Mouse (Mus musculus) midbrain, embryonic 11.5 days (tissue): ENCODE measurements around the gene Ak9. TPM values are rescaled to one million over a fixed set of nuclear protein-coding genes. Genes with fewer than 3 reads are reported as not detected.
A peak's percentile ranks its signal among the peaks of the same experiment; 100 is the strongest.

Experiments used
- ATAC-seq: fragments of 200-750 bp; cut with Nextera tagmentation; 2 replicates; pipeline ENCODE4 v1.8.0; 2017; ENCODE audit warnings: moderate TSS enrichment, moderate library complexity; ENCODE audit not compliant: low FRiP score
- DNase-seq: peaks from one replicate; pipeline ENCODE4 v3.0.0; 2015; ENCODE audit warnings: low spot score; ENCODE audit errors: missing footprints
- H3K27ac ChIP-seq: fragments of 300-500 bp; sonication (generic); 2 replicates; pipeline ENCODE4 v1.5.1; 2014; ENCODE audit warnings: low read depth, low read length
- H3K27me3 ChIP-seq: fragments of 300-500 bp; sonication (generic); 2 replicates; pipeline ENCODE4 v1.6.1; 2014; ENCODE audit warnings: mild to moderate bottlenecking, low read length, moderate library complexity, mixed read lengths; ENCODE audit not compliant: control insufficient read depth, insufficient read depth
- H3K36me3 ChIP-seq: fragments of 300-500 bp; sonication (generic); 2 replicates; pipeline ENCODE4 v1.6.1; 2014; ENCODE audit warnings: mild to moderate bottlenecking, low read length, moderate library complexity, mixed read lengths; ENCODE audit not compliant: control insufficient read depth, insufficient read depth
- H3K4me1 ChIP-seq: fragments of 300-500 bp; sonication (generic); 2 replicates; pipeline ENCODE4 v1.6.1; 2014; ENCODE audit warnings: low read length; ENCODE audit not compliant: control insufficient read depth, insufficient read depth
- H3K4me2 ChIP-seq: fragments of 300-500 bp; sonication (generic); 2 replicates; pipeline ENCODE4 v1.6.1; 2014; ENCODE audit warnings: mild to moderate bottlenecking, moderate library complexity
- H3K4me3 ChIP-seq: fragments of 300-500 bp; sonication (generic); 2 replicates; pipeline ENCODE4 v1.5.1; 2014; ENCODE audit warnings: low read depth, low read length
- H3K9ac ChIP-seq: fragments of 300-500 bp; sonication (generic); 2 replicates; pipeline ENCODE4 v1.6.1; 2014; ENCODE audit warnings: low read length
- H3K9me3 ChIP-seq: fragments of 300-500 bp; sonication (generic); 2 replicates; pipeline ENCODE4 v1.6.1; 2016; ENCODE audit warnings: low read length; ENCODE audit not compliant: control insufficient read depth
- WGBS: fragments of 180-500 bp; shearing (Covaris S2); extraction: QIAGEN DNeasy Blood & Tissue Kit; methylation state at CpG from one replicate; pipeline ENCODE4 v1.1.7; 2014; 5-methylcytosine and 5-hydroxymethylcytosine counted together
- polyA plus RNA-seq: library from polyadenylated mRNA; unstranded; fragments of >200 nt; fragmentation: Nextera tagmentation; extraction: Ambion mirVana; gene quantifications from 2 replicates; pipeline ENCODE4 v1.2.1, GENCODE M21; 2014

The Ak9 gene
- not detected in 2 replicates for polyA plus RNA-seq

DNA sequence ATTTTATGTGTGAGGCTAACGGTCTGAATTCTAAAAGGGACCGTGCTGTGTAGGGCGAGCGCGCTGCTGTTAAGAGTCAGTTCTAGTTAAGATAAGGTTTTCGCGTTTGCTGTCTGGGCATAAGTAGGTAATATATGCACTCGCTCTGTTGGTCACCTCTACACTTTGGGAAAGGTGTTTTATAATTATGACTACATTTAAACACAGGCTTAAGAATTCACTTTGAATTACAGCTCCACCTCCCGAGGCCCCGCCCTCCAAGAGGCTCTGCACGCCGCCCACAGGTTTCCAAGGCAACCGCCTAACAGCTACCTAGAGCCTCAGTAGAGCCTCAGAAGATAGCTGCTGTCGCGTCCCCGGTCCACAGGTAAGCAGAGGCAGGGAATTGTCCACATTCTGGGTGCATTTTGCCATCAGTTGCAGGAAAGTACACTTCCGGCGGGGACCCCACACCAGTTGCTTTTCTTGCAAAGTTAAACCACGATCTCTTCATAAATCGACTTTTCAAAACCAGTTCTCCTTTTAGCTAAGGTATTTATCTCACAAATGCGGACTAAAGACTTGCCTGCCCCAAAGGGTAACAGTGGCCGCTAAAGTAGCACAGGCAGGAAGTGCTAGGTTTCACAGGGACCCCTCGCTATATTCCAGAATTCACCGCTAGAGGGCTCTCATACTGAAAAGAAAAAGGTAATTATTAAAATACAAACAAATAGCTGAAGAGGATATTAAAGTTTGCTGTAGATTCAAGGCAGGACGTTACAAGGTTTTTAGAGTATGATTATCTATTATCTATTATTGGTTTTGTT, at the start of gene Ak9:
Gene Ak9 (plus strand): TSS at position 342 of the 806 bp plus-strand sequence.
- DNase-seq, result peak; percentile 98

DNA sequence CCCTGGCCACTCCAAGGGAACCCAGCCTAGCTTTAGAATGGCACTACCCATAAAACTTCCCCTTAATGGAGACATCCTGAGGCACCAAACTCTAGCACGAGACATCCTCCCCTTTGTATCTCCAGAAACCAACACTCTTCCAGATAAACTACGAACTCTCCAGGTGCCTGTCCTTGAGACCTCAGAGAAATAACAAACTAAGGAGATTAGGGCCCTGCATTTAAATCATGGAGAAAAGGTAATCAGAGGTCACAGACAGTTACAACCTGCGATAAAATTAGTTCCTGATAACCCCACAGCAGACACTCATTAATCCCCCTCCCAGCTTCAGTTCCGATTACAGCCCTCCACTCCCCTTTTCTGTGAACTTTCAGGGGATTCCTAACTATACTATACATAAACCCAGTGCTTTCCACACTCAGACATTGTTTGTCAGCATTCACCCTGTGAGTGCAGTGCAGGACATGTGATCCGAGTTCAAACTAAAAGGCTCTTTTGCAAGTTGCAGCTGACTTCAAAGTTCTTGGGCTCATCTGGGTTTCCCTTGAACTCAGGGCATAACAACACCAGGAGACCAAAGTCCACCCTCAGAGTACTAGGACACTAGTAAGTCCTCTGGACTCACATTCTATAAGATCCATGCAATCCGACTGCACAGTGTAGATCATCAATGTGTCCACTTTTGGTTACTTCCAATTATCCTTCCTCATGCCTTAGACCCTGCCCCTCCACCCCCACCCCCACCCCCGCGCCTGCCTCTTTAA, 43.4 kb upstream of the Ak9 start:
- H3K9me3 ChIP-seq, result no peaks in the 10 kb centered on the region
- WGBS, result 45% methylated on average over 8 of the region's 8 CpGs
- H3K36me3 ChIP-seq, result no peaks in the 10 kb centered on the region
- H3K27me3 ChIP-seq, result no peaks in the 10 kb centered on the region
- no peak overlapping the region for H3K27ac ChIP-seq
- DNase-seq (no peak), ATAC-seq (no peak)
- no peak overlapping the region for H3K4me2 ChIP-seq
- H3K4me1 ChIP-seq, result no peaks in the 10 kb centered on the region
- H3K4me3 ChIP-seq, result no peak overlapping the region
- no peak overlapping the region for H3K9ac ChIP-seq

More for the DNA sequence above, at the start of gene Ak9:
- Histone ChIP-seq H3K4me1 (no peaks in the 10 kb centered on the region), H3K27me3 (no peaks in the 10 kb centered on the region), H3K36me3 (no peaks in the 10 kb centered on the region), H3K27ac (peak within 1 kb of the TSS; percentile 51; the same call in 1 of the 2 replicates), H3K9me3 (no peaks in the 10 kb centered on the region), H3K9ac (peak within 1 kb of the TSS; percentile 80), H3K4me2 (peak within 1 kb of the TSS; percentile 86), H3K4me3 (peak within 1 kb of the TSS; percentile 85)
- ATAC-seq, result peak; percentile 82
- under 1% methylated on average over 25 of the region's 25 CpGs for WGBS

DNA sequence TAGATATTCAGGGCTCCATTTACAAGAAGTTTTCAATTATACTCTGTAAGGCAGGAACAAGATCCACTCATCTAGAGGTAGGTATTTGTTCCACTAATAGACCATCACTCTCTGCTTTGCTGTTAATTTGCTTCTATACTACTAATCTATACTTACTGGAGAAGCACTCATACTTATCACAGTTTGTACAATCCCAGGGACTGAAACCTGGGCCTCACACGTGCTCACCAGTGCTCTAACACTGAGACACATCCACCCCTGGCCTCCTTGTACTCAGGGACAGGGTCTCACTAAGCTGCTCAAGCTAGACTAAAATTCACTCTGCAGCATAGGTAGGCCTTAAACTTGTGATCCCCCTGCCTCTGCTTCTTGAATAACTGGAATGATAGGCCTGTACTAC, 42.6 kb upstream of the Ak9 start:
- no peak overlapping the region for H3K4me3 ChIP-seq
- whole genome bisulfite sequencing, result 53% methylated on average over 1 of the region's 1 CpGs
- no peaks in the 10 kb centered on the region for H3K4me1 ChIP-seq
- H3K9ac ChIP-seq, result no peak overlapping the region
- ATAC-seq (no peak), DNase-seq (no peak)
- no peaks in the 10 kb centered on the region for H3K9me3 ChIP-seq
- no peak overlapping the region for H3K4me2 ChIP-seq
- no peaks in the 10 kb centered on the region for H3K27me3 ChIP-seq
- no peak overlapping the region for H3K27ac ChIP-seq
- no peaks in the 10 kb centered on the region for H3K36me3 ChIP-seq

DNA sequence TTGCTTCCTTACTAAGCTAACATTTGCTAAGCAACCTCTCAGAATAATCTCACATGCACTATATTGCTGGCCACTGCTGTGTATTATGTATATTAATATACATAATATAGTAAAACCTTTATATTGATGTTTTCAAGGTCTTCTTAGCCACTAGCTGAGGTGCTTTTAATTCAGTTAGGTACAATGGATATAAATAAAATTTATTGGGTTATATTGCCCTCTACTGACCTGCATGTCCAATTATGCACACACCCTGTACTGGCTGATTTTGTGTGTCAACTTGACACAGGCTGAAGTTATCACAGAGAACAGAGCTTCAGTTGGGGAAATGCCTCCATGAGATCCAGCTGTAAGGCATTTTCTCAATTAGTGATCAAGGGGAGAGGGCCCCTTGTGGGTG, 41.9 kb upstream of the Ak9 start:
- no peak overlapping the region for H3K27ac ChIP-seq
- ATAC-seq (no peak), DNase-seq (no peak)
- H3K9ac ChIP-seq, result no peak overlapping the region
- H3K27me3 ChIP-seq, result no peaks in the 10 kb centered on the region
- H3K4me3 ChIP-seq, result no peak overlapping the region
- H3K4me1 ChIP-seq, result no peaks in the 10 kb centered on the region
- no peaks in the 10 kb centered on the region for H3K9me3 ChIP-seq
- no peak overlapping the region for H3K4me2 ChIP-seq
- no peaks in the 10 kb centered on the region for H3K36me3 ChIP-seq

DNA sequence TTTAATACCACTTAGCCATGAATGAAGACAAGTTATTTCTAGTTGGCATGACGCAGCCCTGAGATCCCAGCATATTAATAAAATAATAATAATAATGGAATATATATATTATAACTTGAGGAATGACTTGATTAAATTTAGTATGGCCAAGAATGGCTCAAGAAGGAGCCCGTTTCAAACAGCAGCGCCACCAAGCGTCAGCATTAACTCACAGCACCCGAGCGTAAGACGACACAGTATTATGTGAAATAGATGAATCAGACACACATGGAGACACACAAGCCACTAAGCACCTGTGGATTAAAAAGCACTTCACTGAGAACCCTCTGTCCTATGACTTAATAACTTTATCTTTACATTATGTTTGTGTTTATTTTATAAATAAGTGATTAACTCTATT, 31.9 kb upstream of the Ak9 start:
- ATAC-seq (no peak), DNase-seq (peak; percentile 84)
- H3K4me3 ChIP-seq, result no peak overlapping the region
- H3K4me2 ChIP-seq, result no peak overlapping the region
- H3K4me1 ChIP-seq, result no peaks in the 10 kb centered on the region
- no peaks in the 10 kb centered on the region for H3K27me3 ChIP-seq
- no peaks in the 10 kb centered on the region for H3K36me3 ChIP-seq
- H3K27ac ChIP-seq, result no peak overlapping the region
- no peak overlapping the region for H3K9ac ChIP-seq
- 45% methylated on average over 7 of the region's 7 CpGs for WGBS
- no peaks in the 10 kb centered on the region for H3K9me3 ChIP-seq

DNA sequence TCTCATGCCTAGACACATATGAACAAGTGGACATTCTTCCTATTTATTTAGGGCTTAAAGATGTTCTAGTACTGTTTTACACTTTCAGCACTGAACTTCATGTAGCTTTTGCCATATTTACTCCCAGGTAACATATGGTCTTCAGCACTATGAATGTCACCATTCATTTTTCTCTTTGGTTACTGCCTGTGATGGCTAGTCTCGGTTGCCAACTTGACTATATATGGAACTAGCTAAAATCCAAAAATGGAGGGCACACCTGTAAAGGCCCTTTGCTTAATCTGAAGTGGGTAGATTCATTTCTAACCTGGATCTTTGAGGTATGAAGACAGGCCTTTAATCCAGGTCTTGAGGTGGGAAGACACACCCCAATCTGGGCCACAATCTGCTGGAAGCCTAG, 28.9 kb upstream of the Ak9 start:
- Histone ChIP-seq H3K4me2 (no peak overlapping the region), H3K9ac (no peak overlapping the region), H3K36me3 (no peaks in the 10 kb centered on the region), H3K27me3 (no peaks in the 10 kb centered on the region), H3K9me3 (no peaks in the 10 kb centered on the region), H3K4me3 (no peak overlapping the region), H3K4me1 (no peaks in the 10 kb centered on the region), H3K27ac (no peak overlapping the region)
- WGBS, result 84% methylated on average over 1 of the region's 1 CpGs
- no peak for DNase-seq
- no peak for ATAC-seq

DNA sequence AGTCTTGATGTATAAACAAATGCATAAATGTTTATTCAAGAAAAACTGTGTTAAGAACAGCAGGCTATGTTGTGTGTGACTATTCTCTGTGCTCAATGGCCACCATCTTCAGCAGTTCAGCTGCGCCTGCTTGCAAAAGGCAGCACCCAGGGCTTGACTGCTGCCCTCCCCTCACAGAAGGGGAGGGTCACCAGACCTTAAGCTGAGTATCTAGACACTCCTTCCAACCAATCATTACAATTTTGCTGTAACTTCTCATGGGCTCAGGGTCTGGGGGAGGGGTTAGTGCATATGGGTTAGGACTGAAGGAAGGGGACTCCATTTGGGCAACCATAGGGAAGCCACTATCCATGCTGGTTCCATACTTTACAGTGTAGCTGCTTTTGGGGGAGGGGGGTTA, 25.0 kb upstream of the Ak9 start:
- Histone ChIP-seq H3K27ac (no peak overlapping the region), H3K4me3 (no peak overlapping the region), H3K27me3 (no peaks in the 10 kb centered on the region), H3K4me1 (no peaks in the 10 kb centered on the region), H3K4me2 (no peak overlapping the region), H3K9me3 (no peaks in the 10 kb centered on the region), H3K36me3 (no peaks in the 10 kb centered on the region), H3K9ac (no peak overlapping the region)
- ATAC-seq (no peak), DNase-seq (no peak)
- 92% methylated on average over 1 of the region's 1 CpGs for WGBS

DNA sequence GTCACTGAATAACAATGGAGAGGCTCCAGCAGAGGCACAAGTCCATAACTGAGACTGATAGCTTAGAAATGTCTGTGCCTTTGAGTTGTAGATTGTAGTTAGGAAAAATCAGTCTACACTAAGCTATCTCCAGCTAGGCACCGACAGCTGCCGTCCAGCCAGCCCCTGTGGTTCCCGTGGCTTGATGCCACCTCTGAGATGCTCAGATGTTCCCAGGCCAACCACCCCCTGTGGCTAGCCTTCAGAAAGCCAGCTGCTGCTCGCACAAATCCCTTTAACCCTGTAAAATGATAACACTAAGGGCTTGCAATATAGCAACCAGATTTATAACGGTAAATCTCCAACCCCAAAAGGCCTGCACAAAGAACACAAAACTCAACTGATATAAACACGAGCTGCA, 23.6 kb upstream of the Ak9 start:
- Histone ChIP-seq H3K9ac (no peak overlapping the region), H3K9me3 (no peaks in the 10 kb centered on the region), H3K4me1 (no peaks in the 10 kb centered on the region), H3K27ac (no peak overlapping the region), H3K36me3 (no peaks in the 10 kb centered on the region), H3K4me2 (no peak overlapping the region), H3K4me3 (no peak overlapping the region), H3K27me3 (no peaks in the 10 kb centered on the region)
- 46% methylated on average over 6 of the region's 6 CpGs for WGBS
- DNase-seq (no peak), ATAC-seq (no peak)

DNA sequence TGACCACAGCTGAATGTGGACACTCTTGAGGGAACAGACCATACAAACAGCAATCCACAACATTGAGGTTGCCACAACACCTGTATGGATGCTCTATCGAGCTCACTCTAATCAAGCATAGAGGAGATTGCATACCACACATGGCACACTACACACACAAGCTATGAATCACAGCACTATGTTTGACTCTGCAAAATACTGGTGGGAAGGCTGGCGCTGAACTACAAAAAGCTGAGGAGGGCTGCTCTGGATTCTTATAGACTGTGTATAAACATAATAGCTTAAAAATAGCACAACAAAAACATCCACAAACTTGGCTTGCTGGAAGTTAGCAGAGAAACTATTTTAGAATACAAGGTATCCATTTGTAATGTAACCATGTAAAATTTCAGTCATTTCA, 23.0 kb upstream of the Ak9 start:
- Histone ChIP-seq H3K9me3 (no peaks in the 10 kb centered on the region), H3K4me2 (no peak overlapping the region), H3K27ac (no peak overlapping the region), H3K27me3 (no peaks in the 10 kb centered on the region), H3K4me3 (no peak overlapping the region), H3K4me1 (no peaks in the 10 kb centered on the region), H3K9ac (no peak overlapping the region), H3K36me3 (no peaks in the 10 kb centered on the region)
- WGBS, result 91% methylated on average over 2 of the region's 2 CpGs
- no peak for DNase-seq
- no peak for ATAC-seq
